Mouse (Mus musculus) olfactory bulb, adult 2 months (tissue): ENCODE data around the gene Mindy4. TPM values are rescaled to one million over a fixed set of nuclear protein-coding genes. Genes with fewer than 3 reads are reported as not detected.

Experiments used
- H3K27ac ChIP-seq: fragments of 200-500 bp; 2 replicates; pipeline ENCODE4 v1.5.1; 2012; ENCODE audit warnings: low read depth, low read length; ENCODE audit not compliant: insufficient read depth
- H3K4me1 ChIP-seq: fragments of 200-500 bp; 2 replicates; pipeline ENCODE4 v1.6.1; 2012; ENCODE audit warnings: low read length; ENCODE audit not compliant: control insufficient read depth, insufficient read depth
- H3K4me3 ChIP-seq: fragments of 200-500 bp; 2 replicates; pipeline ENCODE4 v1.5.1; 2012; ENCODE audit warnings: mild to moderate bottlenecking, low read depth, low read length, moderate library complexity; ENCODE audit not compliant: insufficient read depth
- CTCF ChIP-seq: fragments of 200-500 bp; IDR thresholded peaks from 2 replicates; pipeline ENCODE4 v1.5.1; 2012; ENCODE audit warnings: low read depth, mild to moderate bottlenecking, low read length, moderate library complexity; ENCODE audit not compliant: insufficient read depth
- POLR2A ChIP-seq: fragments of 200-500 bp; IDR thresholded peaks from 2 replicates; pipeline ENCODE4 v1.6.1; 2012; ENCODE audit warnings: mild to moderate bottlenecking, low read depth, low read length, moderate library complexity; ENCODE audit not compliant: insufficient read depth
- WGBS: fragments of 180-500 bp; shearing (Covaris S2); methylation state at CpG from one replicate; pipeline ENCODE4 v1.1.7; 2018; 5-methylcytosine and 5-hydroxymethylcytosine counted together
- polyA plus RNA-seq: library from polyadenylated mRNA; stranded (reverse); fragments of >200 nt; gene quantifications from 2 replicates; pipeline ENCODE4 v1.2.4, GENCODE M21; 2012; ENCODE audit warnings: low replicate concordance; ENCODE audit not compliant: missing spikeins, insufficient read depth, insufficient read length

Mindy4 gene
- polyA plus RNA-seq, 1 experiment, result not detected

GRCm38 (mm10) chr6:55322980-55323379 lies 119.8 kb downstream of the Mindy4 start:
- H3K27ac ChIP-seq, result no peak overlapping the region
- 96% methylated on average over 2 of the region's 2 CpGs for WGBS
- H3K4me3 ChIP-seq, result no peak overlapping the region
- H3K4me1 ChIP-seq, result peaks cover 14% of the 10 kb centered on the region
- TF ChIP-seq CTCF, result no peak
- no peak for TF ChIP-seq POLR2A

- TF ChIP-seq CTCF (no peak), POLR2A (no peak)
- Histone ChIP-seq H3K4me1 (peaks cover 14% of the 10 kb centered on the region), H3K4me3 (no peak overlapping the region), H3K27ac (no peak overlapping the region)
- 94% methylated on average over 17 of the region's 17 CpGs for WGBS
These were observed 120.9 kb downstream of the Mindy4 start for GRCm38 (mm10) chr6:55323908-55324634.

- H3K4me3 ChIP-seq, result no peak overlapping the region
- peaks cover 12% of the 10 kb centered on the region for H3K4me1 ChIP-seq
- WGBS, result 67% methylated on average over 1 of the region's 1 CpGs
- TF ChIP-seq CTCF, result no peak
- TF ChIP-seq POLR2A, result no peak
- no peak overlapping the region for H3K27ac ChIP-seq
These were observed 121.6 kb downstream of the Mindy4 start for GRCm38 (mm10) chr6:55324785-55325184.

- TF ChIP-seq CTCF (no peak), POLR2A (no peak)
- WGBS, result 86% methylated on average over 4 of the region's 4 CpGs
- Histone ChIP-seq H3K4me3 (no peak overlapping the region), H3K4me1 (0 out of 2 replicates have a peak, but pooled peaks cover under 1% of the 10 kb centered on the region), H3K27ac (no peak overlapping the region)
These were observed 123.1 kb downstream of the Mindy4 start for GRCm38 (mm10) chr6:55326299-55326698.

- no peak overlapping the region for H3K27ac ChIP-seq
- WGBS, result 93% methylated on average over 13 of the region's 13 CpGs
- peaks cover 7% of the 10 kb centered on the region; the same call in 1 of the 2 replicates for H3K4me1 ChIP-seq
- no peak overlapping the region for H3K4me3 ChIP-seq
- TF ChIP-seq CTCF (no peak), POLR2A (no peak)
These were observed 124.1 kb downstream of the Mindy4 start for GRCm38 (mm10) chr6:55327326-55327725.

- no peak overlapping the region for H3K4me3 ChIP-seq
- H3K27ac ChIP-seq, result no peak overlapping the region
- H3K4me1 ChIP-seq, result peaks cover 8% of the 10 kb centered on the region
- 78% methylated on average over 4 of the region's 4 CpGs for WGBS
- TF ChIP-seq POLR2A (no peak), CTCF (no peak)
These were observed 125.0 kb downstream of the Mindy4 start for GRCm38 (mm10) chr6:55328179-55328578.

- peaks cover 15% of the 10 kb centered on the region for H3K4me1 ChIP-seq
- WGBS, result 74% methylated on average over 6 of the region's 6 CpGs
- H3K4me3 ChIP-seq, result no peak overlapping the region
- TF ChIP-seq CTCF (no peak), POLR2A (no peak)
- no peak overlapping the region for H3K27ac ChIP-seq
These were observed 128.1 kb downstream of the Mindy4 start for GRCm38 (mm10) chr6:55331315-55331714.

GRCm38 (mm10) chr6:55332100-55332772 lies 129.1 kb downstream of the Mindy4 start:
- H3K4me1 ChIP-seq, result peaks cover 19% of the 10 kb centered on the region
- H3K27ac ChIP-seq, result no peak overlapping the region
- 57% methylated on average over 5 of the region's 5 CpGs for WGBS
- TF ChIP-seq POLR2A (no peak), CTCF (no peak)
- H3K4me3 ChIP-seq, result no peak overlapping the region

GRCm38 (mm10) chr6:55332773-55333109 lies 129.6 kb downstream of the Mindy4 start:
- Histone ChIP-seq H3K4me3 (no peak overlapping the region), H3K4me1 (peaks cover 19% of the 10 kb centered on the region), H3K27ac (no peak overlapping the region)
- 75% methylated on average over 6 of the region's 6 CpGs for WGBS
- no peak for TF ChIP-seq CTCF
- TF ChIP-seq POLR2A, result no peak

- no peak for TF ChIP-seq CTCF
- 16% methylated on average over 12 of the region's 12 CpGs for WGBS
- no peak within 1 kb of the TSS for H3K27ac ChIP-seq
- H3K4me1 ChIP-seq, result peaks cover 24% of the 10 kb centered on the region
- no peak within 1 kb of the TSS for H3K4me3 ChIP-seq
These were observed 132.9 kb downstream of the Mindy4 start, which contains the start of gene Aqp1 for GRCm38 (mm10) chr6:55335989-55336514. Gene Aqp1, plus strand, starts transcription at chr6:55336432.
